Mouse (Mus musculus): ENCODE data around the gene Bola3. TPM values are rescaled to one million over a fixed set of nuclear protein-coding genes. Genes with fewer than 3 reads are reported as not detected.
A peak's percentile ranks its signal among the peaks of the same experiment; 100 is the strongest.
"Not testable (repeated sequence)": the region's sequence is repeated elsewhere in the genome, so short reads cannot be mapped to it uniquely, and the experiment has no call there.

The Bola3 gene
- total RNA-seq, 2 experiments from 2014 or later: 46.0 to 49.4 TPM

DNA sequence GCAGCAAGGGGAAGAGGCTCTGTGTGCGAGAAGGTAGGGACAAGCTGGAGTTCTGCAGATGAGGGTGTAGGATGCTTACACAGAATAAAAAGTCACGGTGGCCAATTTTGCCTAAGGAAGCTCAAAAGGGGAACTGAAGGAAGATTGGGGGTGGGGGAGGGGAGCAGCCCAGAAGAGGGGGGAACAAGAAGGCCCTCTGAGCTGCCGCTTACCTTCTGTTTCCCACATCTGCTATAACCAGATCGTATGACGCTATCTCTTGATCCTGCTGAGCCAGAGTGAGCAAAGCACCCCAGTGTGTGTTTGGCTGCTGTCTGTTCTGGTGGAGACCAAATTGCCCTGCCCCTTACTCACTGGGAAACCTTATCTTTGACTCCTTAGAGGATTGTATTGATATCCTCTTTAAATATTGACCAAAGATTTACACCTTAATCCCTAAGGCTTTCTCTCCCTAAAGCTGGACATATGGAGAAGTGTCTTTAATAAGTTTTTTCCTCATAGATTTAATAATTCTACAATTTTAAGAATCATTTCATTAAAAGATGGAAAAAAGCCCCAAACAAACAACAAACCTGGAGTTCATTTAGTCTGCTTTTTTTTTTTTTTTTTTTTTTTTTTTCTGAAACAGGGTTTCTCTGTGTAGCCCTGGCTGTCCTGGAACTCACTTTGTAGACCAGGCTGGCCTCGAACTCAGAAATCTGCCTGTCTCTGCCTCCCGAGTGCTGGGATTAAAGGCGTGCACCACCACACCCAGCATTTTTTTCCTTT lies 25.1 kb upstream of the Bola3 start:
- Histone ChIP-seq H3K27ac (no peak overlapping the region), H3K4me3 (no peak overlapping the region)
- no peak for TF ChIP-seq CTCF (conservative IDR thresholded peaks at IDR 0.05)
- no peak for DNase-seq (ENCODE audit: low spot score in 2 of 2)

DNA sequence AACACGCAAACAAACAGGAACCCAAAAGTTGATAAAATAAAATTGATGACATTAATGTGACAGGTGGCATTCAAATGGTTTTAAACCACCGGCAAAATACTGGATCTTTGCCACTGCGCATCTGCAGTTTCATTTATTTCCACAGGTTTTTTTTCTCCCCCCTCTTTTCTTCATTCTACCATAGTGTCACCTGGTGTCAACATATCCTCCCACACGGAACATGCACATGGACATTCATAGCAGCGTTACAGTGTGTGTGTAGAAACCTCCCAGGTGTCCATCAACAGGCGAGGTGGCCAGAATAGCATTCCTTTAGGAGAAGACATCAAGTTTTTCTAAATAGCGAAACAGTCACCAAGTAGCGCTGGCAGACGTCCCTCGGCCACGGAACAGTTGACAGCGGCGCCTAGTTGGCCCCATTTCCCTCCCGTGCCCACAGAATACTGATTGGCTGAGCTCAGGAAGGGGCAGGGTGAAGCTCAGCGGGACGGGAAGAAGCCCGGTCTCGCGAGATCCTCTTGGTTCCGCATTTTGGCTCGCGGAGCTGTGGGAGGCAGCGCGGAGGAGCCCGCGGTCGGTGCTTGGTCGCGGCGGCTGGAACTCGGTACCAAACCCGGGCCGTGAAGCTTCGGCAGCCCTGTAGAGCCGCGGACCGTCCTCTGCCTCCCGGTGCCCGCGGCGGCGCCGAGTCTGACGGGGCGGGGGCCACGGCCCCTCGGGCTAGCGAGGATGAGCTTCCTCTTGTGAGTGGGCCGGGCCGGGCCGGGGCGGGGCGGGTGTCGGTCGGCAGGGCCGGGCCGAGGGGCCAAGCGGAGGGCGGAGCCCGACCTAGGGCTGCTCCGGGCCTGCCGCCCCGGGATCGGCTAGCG lies 23.2 kb upstream of the Bola3 start, which contains the start of the genes Mthfd2 and Mob1a:
Mthfd2 (minus strand) TSS at position 384 of the 869 bp plus-strand sequence.
Mob1a (plus strand) TSS at position 492 of the 869 bp plus-strand sequence.
- DNase-seq (ENCODE audit: low spot score in 2 of 2): peak; percentile 92 to 94
- Histone ChIP-seq H3K27ac (peak within 1 kb of the TSS; percentile 95), H3K4me3 (peak within 1 kb of the TSS; percentile 70)
- TF ChIP-seq CTCF (conservative IDR thresholded peaks at IDR 0.05): 0 out of 2 replicates have a peak, but pooled peaks have one; percentile 4

DNA sequence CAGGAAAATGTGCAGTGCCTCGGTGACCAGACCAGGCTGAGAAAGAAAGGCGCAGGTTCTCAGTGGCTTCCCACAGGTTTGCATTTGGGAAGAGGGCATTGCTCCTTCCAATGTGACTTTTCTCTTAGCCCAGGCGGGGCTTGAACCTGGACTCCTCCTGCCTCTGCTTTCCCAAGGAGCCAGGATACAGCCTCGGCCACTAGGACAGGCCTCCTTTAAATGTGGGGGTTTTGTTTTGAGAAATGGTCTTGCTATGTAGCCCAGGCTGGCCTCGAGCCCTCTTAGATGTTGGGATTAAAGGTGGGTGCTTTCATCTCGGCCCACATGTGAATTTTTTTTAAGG lies 22.6 kb upstream of the Bola3 start:
- Histone ChIP-seq H3K27ac (peak overlapping the region; percentile 95), H3K4me3 (peak overlapping the region; percentile 70)
- no peak for DNase-seq (ENCODE audit: low spot score in 2 of 2)
- 0 out of 2 replicates have a peak, but pooled peaks have one; percentile 2 for TF ChIP-seq CTCF (conservative IDR thresholded peaks at IDR 0.05)

DNA sequence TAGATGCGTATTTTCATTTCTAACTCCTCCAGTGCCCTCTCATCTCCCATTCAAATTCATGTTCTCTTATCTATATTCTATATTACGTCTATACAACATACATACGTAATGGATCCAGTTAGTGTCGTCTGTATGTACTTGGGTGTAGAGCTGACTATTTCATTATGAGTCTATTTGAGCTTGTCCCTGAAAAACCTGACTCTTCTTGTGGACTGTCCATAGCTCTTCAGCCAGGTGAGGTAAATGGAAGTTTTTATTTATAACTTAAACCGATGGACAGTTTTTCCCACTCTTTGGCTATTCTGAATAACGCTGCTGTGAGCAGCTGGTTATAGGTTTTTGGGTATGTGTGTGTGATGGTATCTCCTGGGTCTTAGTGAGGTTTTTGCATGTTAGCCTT lies 22.2 kb upstream of the Bola3 start:
- Histone ChIP-seq H3K27ac (peak overlapping the region; percentile 95), H3K4me3 (peak overlapping the region; percentile 70)
- no peak for DNase-seq (ENCODE audit: low spot score in 2 of 2)
- no peak for TF ChIP-seq CTCF (conservative IDR thresholded peaks at IDR 0.05)

DNA sequence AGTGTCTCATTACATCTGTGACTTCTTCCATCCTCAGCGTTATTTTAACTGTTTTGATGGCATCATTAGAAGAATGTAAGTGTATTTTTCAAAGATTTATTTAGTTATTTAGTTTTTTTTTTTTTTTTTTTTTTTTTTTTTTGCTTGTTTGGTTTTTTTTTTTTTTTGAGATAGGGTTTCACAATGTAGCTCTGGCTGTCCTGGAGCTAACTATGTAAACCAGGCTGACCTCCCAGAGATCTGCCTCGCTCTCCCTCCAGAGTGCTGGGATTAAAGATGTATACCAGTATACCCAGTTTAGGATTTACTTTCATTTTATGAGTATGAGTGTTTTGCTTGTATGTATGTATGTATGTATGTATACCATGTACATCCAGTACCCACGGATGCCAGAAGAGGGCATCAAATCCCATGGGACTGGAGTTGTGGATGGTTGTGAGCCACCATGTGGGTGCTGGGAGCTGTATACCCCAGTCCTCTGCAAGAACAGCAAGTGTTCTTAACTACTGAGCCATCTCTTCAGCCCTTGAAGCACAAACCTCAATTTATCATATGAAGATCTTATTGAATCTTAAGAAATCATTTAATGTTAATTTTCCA lies 21.3 kb upstream of the Bola3 start:
- no peak for DNase-seq (ENCODE audit: low spot score in 2 of 2)
- H3K4me3 ChIP-seq: no peak overlapping the region
- no peak overlapping the region for H3K27ac ChIP-seq
- TF ChIP-seq CTCF (conservative IDR thresholded peaks at IDR 0.05): peak; percentile 49

DNA sequence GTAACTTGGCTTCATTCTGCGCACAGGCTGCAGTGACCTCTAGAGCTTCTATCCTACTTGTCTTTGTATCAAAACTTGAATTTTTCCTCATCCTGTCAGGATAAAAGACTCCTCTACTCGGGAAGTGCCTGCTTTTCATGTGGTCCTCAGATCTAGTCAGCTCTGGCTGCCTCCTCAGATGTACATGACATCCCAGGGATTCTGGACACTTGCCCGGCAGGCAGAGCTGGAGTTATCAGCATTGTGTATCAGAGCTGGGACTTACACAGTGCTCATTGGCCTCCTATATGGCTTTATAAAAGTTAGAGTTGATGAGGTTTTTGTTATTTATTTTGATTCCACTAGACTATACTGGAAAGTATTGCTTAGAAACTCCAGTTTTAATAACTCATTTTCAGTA lies 7.6 kb upstream of the Bola3 start:
- TF ChIP-seq CTCF (conservative IDR thresholded peaks at IDR 0.05): no peak
- no peak overlapping the region for H3K27ac ChIP-seq
- no peak overlapping the region for H3K4me3 ChIP-seq
- no peak for DNase-seq (ENCODE audit: low spot score in 2 of 2)

DNA sequence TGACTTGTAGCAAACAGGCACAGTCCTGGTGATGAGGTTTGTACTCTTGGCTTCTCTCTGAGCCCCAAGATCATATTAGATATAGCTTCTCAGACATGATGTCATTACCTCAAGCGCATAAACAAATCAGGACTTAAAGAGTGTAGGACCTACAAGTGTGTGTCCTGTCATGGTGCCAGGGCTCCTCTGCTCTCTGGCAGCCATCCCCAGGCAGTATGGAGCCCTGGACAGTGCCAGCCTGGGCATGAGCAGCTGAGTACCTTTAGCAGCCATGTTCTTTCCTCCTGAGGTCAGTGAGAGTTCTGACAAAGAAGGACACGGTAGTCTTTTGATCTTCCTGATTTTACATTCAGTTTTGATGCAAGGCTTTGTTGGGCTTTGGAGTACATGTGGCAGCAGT lies 6.0 kb upstream of the Bola3 start:
- H3K27ac ChIP-seq: no peak overlapping the region
- H3K4me3 ChIP-seq: no peak overlapping the region
- no peak for TF ChIP-seq CTCF (conservative IDR thresholded peaks at IDR 0.05)
- DNase-seq (ENCODE audit: low spot score in 2 of 2): no peak

DNA sequence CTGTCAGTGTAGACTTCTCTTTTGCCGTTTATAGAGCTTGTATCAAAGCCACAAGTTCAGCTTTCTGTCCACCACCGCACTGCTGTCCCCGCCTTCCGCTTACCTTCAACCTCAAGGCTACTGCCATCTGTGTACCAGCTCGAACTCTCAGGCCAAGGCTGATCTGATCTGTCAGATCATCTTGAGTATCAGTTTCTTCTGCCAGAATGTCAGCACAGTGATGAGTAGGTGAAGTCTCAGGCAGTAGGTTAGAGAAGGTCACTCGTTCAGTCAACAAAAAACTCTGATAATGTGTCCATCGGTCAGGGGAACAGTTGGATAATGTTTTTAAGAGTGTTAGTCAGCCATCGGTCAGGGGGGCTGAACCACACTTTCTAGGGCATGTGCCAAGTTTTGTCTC lies 3.7 kb upstream of the Bola3 start:
- H3K4me3 ChIP-seq; DNase-seq (ENCODE audit: low spot score in 2 of 2); H3K27ac ChIP-seq: not testable (repeated sequence)

DNA sequence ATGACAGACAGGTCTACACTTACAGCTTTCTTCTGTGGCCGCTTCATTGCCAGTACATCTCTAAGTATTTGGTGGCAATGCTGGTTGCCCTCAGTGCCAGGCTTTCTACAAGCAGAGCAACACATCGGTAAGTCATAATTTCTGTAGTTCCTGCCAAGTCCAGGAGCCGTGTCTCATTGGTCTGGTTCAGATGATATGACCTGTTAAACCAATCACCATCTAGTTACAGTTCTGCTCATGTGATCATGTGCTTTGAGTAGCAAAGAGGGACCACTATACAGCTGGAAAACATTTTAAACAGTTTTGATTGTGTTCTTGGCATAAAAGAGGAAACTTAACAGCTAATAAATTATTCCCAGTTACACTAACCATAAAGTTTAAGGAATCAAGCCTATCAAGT lies 1.0 kb upstream of the Bola3 start:
- no peak overlapping the region for H3K4me3 ChIP-seq
- no peak for TF ChIP-seq CTCF (conservative IDR thresholded peaks at IDR 0.05)
- DNase-seq (ENCODE audit: low spot score in 2 of 2): no peak
- no peak overlapping the region for H3K27ac ChIP-seq

DNA sequence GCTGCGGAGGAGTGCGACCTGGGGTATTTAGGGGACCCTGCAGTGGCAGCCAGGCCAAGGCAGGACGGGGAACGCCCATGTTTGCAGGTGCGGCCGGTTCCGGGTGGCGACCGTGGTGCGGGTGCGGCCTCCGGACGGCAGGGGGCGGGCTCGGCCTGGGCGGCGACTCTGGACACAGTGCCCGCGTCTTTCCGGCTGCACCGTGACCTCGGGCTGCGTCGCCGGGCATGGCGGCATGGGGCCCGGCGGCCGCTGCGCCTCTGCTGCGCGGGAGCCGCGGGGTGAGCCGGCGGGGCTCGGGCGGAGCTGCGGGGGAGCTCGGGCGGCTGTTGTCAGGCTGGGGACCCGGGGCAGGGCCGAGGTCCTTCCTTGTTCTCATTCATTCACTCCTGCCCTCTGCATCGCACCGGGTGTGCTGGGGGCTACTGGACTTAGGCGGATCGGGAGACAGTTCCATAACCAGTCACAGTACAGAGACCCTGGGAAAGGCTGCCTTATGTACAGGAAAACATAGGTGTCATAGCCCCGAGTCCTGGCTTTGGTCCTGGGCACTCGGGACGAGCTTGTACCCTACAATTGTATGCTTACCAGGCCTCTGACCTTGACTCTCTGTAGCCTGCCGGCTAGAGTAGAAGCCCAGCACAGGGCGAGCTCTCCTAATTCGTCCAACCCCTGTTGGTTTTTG lies 469 bp downstream of the Bola3 start:
- peak; percentile 90 for TF ChIP-seq CTCF (conservative IDR thresholded peaks at IDR 0.05)

DNA sequence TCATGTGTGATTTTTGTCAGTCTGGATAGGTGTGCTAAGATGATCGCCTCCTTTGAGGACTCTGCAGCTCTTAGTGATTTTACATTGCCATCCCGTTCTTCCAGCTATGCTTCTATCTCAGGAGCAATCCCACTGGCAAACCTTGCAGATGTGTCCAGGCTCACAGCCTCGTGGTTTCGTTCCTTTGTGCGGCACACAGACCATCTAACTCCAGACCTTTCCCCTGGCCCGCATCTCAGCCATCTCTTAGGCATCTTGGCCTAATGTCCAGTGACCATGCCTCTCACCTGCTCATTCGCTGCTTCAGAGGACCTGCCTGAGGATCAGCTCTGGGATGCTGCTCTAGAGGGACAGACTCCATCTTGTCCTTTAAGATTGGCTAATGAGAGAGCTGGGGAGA lies 1.2 kb downstream of the Bola3 start:
- peak overlapping the region; percentile 95 for H3K27ac ChIP-seq
- no peak for TF ChIP-seq CTCF (conservative IDR thresholded peaks at IDR 0.05)

More for the DNA sequence above, 469 bp downstream of the Bola3 start:
- peak; percentile 79 to 91 for DNase-seq (ENCODE audit: low spot score in 2 of 2)
- Histone ChIP-seq H3K4me3 (peak overlapping the region; percentile 95), H3K27ac (peak overlapping the region; percentile 95)

DNA sequence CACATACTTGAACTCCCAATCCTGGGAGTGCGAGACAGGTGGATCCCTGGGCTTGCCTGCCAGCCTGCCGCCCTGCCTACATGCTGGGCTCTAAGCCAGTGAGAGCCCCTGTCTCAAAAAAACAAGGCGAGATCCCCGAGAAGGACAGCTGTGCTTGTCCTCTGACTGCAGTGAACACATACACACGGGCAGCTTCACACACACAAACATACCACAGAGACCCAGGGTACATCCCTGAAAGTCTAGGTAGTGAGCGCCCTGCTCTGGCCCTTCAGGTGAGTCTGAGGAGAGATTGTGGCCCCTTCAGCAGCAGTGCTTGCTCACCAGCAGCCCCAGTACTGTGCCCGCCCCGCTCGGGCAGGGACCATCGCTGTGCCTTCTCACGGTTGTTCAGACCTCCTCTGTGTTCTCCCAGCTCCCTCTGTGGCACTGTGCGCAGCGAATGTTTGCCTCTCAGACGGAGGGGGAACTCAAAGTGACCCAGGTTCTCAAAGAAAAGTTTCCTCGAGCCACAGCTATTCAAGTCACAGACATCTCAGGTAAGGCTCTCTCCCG lies 2.0 kb downstream of the Bola3 start:
- H3K27ac ChIP-seq: no peak overlapping the region
- no peak for DNase-seq (ENCODE audit: low spot score in 2 of 2)
- no peak overlapping the region for H3K4me3 ChIP-seq
- no peak for TF ChIP-seq CTCF (conservative IDR thresholded peaks at IDR 0.05)

More for the DNA sequence above, 1.2 kb downstream of the Bola3 start:
- peak overlapping the region; percentile 95 for H3K4me3 ChIP-seq
- no peak for DNase-seq (ENCODE audit: low spot score in 2 of 2)

Data from layer of hippocampus, adult 2 months (tissue).